Mouse (Mus musculus): ENCODE data around the gene Cntn4. TPM values are rescaled to one million over a fixed set of nuclear protein-coding genes. Genes with fewer than 3 reads are reported as not detected.

Gene Cntn4
- polyA plus RNA-seq, 1 experiment, result not detected

DNA sequence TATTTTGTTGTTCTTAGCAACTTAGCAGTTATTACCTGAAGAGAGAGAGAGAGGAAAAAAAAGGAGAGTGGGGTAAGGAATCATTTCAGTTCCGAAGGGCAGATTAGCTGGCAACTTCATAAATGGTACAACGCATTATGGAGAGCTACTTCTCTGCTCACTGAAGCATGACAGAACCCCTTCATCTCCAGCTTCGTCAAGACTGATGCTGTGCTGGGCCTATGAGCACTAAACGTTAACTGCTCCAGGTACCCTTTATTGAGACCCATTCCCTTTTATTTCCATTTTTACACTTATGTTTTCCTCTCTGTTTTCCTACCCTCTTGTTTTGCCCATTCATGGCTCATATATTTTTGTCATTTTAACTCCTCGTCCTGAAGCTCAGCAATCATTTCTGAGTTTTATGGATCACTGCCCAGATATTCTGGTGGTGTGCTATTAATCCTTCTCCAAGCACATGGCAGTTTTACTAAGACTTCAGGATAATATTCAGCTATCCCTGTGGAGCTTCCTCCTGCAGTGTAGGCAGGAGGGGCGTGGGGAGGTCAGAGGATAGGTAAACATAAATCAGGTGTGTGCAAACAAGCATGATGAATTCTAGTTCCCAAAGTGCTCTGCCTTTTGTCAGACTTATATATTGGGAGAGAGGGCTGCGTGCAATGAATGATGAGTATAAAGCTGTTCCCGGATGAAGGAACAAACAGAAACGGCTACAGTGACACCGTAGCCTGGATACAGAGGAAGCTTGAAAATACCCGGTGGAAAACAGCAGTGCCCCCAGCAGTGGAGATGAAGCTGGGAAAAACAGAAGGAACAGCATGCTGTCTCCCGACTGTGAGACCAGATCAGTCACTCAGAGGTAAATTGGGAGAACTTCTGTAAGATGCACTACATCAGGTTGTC is 559.8 kb downstream of the Cntn4 start:
- TF ChIP-seq POLR2A (IDR thresholded peaks at IDR 0.05; ENCODE audit: control insufficient read depth, extremely low read depth, insufficient read depth, low read length, poor library complexity) (no peak), CTCF (IDR thresholded peaks at IDR 0.05; ENCODE audit: borderline replicate concordance, control insufficient read depth, extremely low read depth, insufficient read depth, low read length, poor library complexity) (no peak)
- Histone ChIP-seq H3K36me3 (ENCODE audit: control insufficient read depth, insufficient read depth, low read length) (no peaks in the 10 kb centered on the region), H3K4me3 (ENCODE audit: control insufficient read depth, insufficient read depth, low read length) (no peak overlapping the region), H3K27ac (ENCODE audit: control insufficient read depth, insufficient read depth, low read length) (no peak overlapping the region), H3K27me3 (ENCODE audit: control insufficient read depth, insufficient read depth, low read length) (no peaks in the 10 kb centered on the region), H3K4me1 (replicated peaks; ENCODE audit: control insufficient read depth, insufficient read depth, low read length) (no peaks in the 10 kb centered on the region)
- DNase-seq, result no peak
- WGBS, result 81% methylated on average over 12 of the region's 12 CpGs

- TF ChIP-seq CTCF (IDR thresholded peaks at IDR 0.05; ENCODE audit: borderline replicate concordance, control insufficient read depth, extremely low read depth, insufficient read depth, low read length, poor library complexity) (no peak), POLR2A (IDR thresholded peaks at IDR 0.05; ENCODE audit: control insufficient read depth, extremely low read depth, insufficient read depth, low read length, poor library complexity) (no peak)
- no peaks in the 10 kb centered on the region for H3K27me3 ChIP-seq (ENCODE audit: control insufficient read depth, insufficient read depth, low read length)
- no peak overlapping the region for H3K27ac ChIP-seq (ENCODE audit: control insufficient read depth, insufficient read depth, low read length)
- WGBS, result 37% methylated on average over 1 of the region's 1 CpGs
- no peak overlapping the region for H3K4me3 ChIP-seq (ENCODE audit: control insufficient read depth, insufficient read depth, low read length)
- no peak for DNase-seq
- H3K4me1 ChIP-seq (replicated peaks; ENCODE audit: control insufficient read depth, insufficient read depth, low read length), result no peaks in the 10 kb centered on the region
- no peaks in the 10 kb centered on the region for H3K36me3 ChIP-seq (ENCODE audit: control insufficient read depth, insufficient read depth, low read length)
These were observed 564.1 kb downstream of the Cntn4 start for GRCm38 (mm10) chr6:106241553-106241952.

DNA sequence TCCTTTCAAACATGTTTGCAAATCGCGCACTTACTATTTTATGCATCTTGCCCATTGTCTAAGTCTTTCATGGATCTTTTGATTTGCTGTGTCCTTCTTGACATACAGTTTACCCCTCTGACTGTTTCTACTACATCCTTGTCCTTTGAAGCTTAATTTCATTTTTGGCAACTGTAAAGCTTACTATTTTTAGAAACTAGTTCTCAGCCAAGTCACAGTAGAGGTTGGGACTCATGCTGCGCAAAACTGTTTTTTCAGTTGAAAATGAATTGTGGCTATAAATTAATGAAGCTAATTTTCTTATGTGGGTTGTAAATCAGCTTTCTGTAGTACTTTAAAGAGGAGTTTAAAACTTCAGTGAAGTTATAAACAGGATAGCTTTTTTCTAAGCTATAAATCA is 585.9 kb downstream of the Cntn4 start:
- Histone ChIP-seq H3K27me3 (ENCODE audit: control insufficient read depth, insufficient read depth, low read length) (no peaks in the 10 kb centered on the region), H3K4me3 (ENCODE audit: control insufficient read depth, insufficient read depth, low read length) (no peak overlapping the region), H3K27ac (ENCODE audit: control insufficient read depth, insufficient read depth, low read length) (no peak overlapping the region), H3K36me3 (ENCODE audit: control insufficient read depth, insufficient read depth, low read length) (no peaks in the 10 kb centered on the region), H3K4me1 (replicated peaks; ENCODE audit: control insufficient read depth, insufficient read depth, low read length) (no peaks in the 10 kb centered on the region)
- WGBS, result 96% methylated on average over 3 of the region's 3 CpGs
- TF ChIP-seq POLR2A (IDR thresholded peaks at IDR 0.05; ENCODE audit: control insufficient read depth, extremely low read depth, insufficient read depth, low read length, poor library complexity) (no peak), CTCF (IDR thresholded peaks at IDR 0.05; ENCODE audit: borderline replicate concordance, control insufficient read depth, extremely low read depth, insufficient read depth, low read length, poor library complexity) (no peak)
- DNase-seq, result no peak

- no peaks in the 10 kb centered on the region for H3K4me1 ChIP-seq (replicated peaks; ENCODE audit: control insufficient read depth, insufficient read depth, low read length)
- 83% methylated on average over 3 of the region's 3 CpGs for WGBS
- no peaks in the 10 kb centered on the region for H3K27me3 ChIP-seq (ENCODE audit: control insufficient read depth, insufficient read depth, low read length)
- H3K27ac ChIP-seq (ENCODE audit: control insufficient read depth, insufficient read depth, low read length), result no peak overlapping the region
- no peaks in the 10 kb centered on the region for H3K36me3 ChIP-seq (ENCODE audit: control insufficient read depth, insufficient read depth, low read length)
- no peak overlapping the region for H3K4me3 ChIP-seq (ENCODE audit: control insufficient read depth, insufficient read depth, low read length)
- TF ChIP-seq CTCF (IDR thresholded peaks at IDR 0.05; ENCODE audit: borderline replicate concordance, control insufficient read depth, extremely low read depth, insufficient read depth, low read length, poor library complexity), result no peak
- TF ChIP-seq POLR2A (IDR thresholded peaks at IDR 0.05; ENCODE audit: control insufficient read depth, extremely low read depth, insufficient read depth, low read length, poor library complexity), result no peak
- DNase-seq, result no peak
These were observed 588.0 kb downstream of the Cntn4 start for GRCm38 (mm10) chr6:106265487-106265886.

DNA sequence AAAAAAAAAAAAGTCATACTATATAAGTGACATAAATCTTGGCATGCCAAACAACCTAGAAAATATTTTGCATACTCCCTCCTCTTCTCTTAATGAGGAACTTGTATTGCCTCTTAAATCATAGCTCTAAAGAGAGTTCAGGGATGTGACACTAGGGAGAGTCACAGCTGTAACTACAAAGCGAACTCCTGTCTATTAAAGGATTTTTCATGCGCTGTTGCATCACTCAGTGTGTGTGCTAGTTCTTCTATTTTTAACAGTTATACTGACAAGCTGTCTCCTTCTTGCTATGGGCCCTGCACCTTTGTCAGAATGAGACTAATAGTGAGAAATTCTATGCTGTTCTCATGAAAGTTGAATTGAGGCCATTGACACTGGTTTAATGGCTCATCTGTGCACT is 588.8 kb downstream of the Cntn4 start:
- 94% methylated on average over 2 of the region's 2 CpGs for WGBS
- TF ChIP-seq CTCF (IDR thresholded peaks at IDR 0.05; ENCODE audit: borderline replicate concordance, control insufficient read depth, extremely low read depth, insufficient read depth, low read length, poor library complexity) (no peak), POLR2A (IDR thresholded peaks at IDR 0.05; ENCODE audit: control insufficient read depth, extremely low read depth, insufficient read depth, low read length, poor library complexity) (no peak)
- Histone ChIP-seq H3K4me3 (ENCODE audit: control insufficient read depth, insufficient read depth, low read length) (no peak overlapping the region), H3K36me3 (ENCODE audit: control insufficient read depth, insufficient read depth, low read length) (no peaks in the 10 kb centered on the region), H3K27ac (ENCODE audit: control insufficient read depth, insufficient read depth, low read length) (no peak overlapping the region), H3K27me3 (ENCODE audit: control insufficient read depth, insufficient read depth, low read length) (no peaks in the 10 kb centered on the region), H3K4me1 (replicated peaks; ENCODE audit: control insufficient read depth, insufficient read depth, low read length) (no peaks in the 10 kb centered on the region)
- DNase-seq, result no peak

DNA sequence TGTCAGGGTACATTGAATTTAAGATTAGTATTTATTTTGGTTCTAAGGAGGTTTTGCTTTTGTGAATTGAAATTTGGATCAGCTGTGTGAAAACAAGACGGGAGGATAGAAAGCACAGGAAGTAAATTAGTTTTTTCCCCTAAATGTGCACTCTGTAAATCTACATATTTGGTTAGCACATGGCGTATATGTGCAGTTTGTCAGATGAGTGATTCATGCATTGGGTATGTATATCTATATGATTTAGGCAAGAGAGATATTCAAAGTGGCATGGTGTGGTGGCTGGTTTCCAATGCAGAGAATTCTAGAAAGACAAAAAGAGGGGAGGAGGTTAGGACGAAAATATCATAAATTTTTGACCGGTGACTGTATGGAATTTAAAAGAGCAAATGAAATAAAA is 591.3 kb downstream of the Cntn4 start:
- Histone ChIP-seq H3K27ac (ENCODE audit: control insufficient read depth, insufficient read depth, low read length) (no peak overlapping the region), H3K27me3 (ENCODE audit: control insufficient read depth, insufficient read depth, low read length) (no peaks in the 10 kb centered on the region), H3K4me1 (replicated peaks; ENCODE audit: control insufficient read depth, insufficient read depth, low read length) (no peaks in the 10 kb centered on the region), H3K4me3 (ENCODE audit: control insufficient read depth, insufficient read depth, low read length) (no peak overlapping the region), H3K36me3 (ENCODE audit: control insufficient read depth, insufficient read depth, low read length) (no peaks in the 10 kb centered on the region)
- DNase-seq, result no peak
- WGBS, result 83% methylated on average over 4 of the region's 4 CpGs
- no peak for TF ChIP-seq POLR2A (IDR thresholded peaks at IDR 0.05; ENCODE audit: control insufficient read depth, extremely low read depth, insufficient read depth, low read length, poor library complexity)
- no peak for TF ChIP-seq CTCF (IDR thresholded peaks at IDR 0.05; ENCODE audit: borderline replicate concordance, control insufficient read depth, extremely low read depth, insufficient read depth, low read length, poor library complexity)

All from thymus, adult 2 months (tissue).